ENCODE assay signal across 17 mouse cellular contexts in the genomic region with DNA sequence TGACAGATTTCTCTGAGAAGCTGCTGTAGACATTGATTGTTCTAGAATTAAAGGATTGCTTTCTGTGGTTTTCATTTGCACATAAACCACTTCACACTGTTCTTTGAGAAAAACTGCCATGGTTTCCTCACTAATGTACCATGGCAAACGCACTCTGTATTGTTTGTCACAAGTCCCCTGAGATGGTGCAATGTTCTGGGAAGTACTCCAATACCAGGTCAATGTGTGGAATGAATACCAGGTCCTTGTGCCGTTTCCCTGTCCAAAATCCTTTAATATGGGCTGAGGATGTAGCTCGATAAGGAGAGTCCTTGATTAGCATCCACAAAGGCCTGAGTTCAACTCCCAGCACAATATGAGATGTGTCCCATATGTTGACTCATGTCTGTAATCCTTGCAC.
DNase-seq lines count a peak whose midpoint lies in the region; ATAC-seq and TF ChIP-seq lines count a peak whose summit lies in the region.
"Had no signal": no experiment of that assay in that cellular context is flagged by ENCODE, and none has a peak within 500 bp of the region (broad histone marks: within the 10 kb centered on the region; RNA-seq: fewer than 3 reads in every experiment).

No protein-coding gene starts in this region.

- no peak for DNase-seq in heart, adult 2 months
- no peak for DNase-seq in heart, postnatal 14 days
- no peak for DNase-seq in liver, postnatal 0 days
- DNase-seq in adipocyte (ENCODE audit: low spot score) = peak; percentile 67
- no peak for DNase-seq in left cerebral cortex, adult 11 months (ENCODE audit: low spot score)
- DNase-seq: adrenal gland, postnatal 25 days; cerebellum, adult 2 months; cerebellum, postnatal 10 days; forebrain, postnatal 0 days; gastrocnemius, postnatal 36 days; heart, adult 18-20 months had no signal

- 42% methylated on average over 3 of the region's 3 CpGs for WGBS in heart, adult 2 months
- WGBS in liver, postnatal 0 days (ENCODE audit: insufficient replicate concordance) = 52% methylated on average over 3 of the region's 3 CpGs
- WGBS in liver, embryonic 12.5 days (ENCODE audit: insufficient replicate concordance) = 67% methylated on average over 3 of the region's 3 CpGs

- TF ChIP-seq EP300 in heart, adult 2 months (IDR thresholded peaks at IDR 0.05; ENCODE audit: insufficient read depth, low read depth, low read length) = no peak
- no peak for TF ChIP-seq EP300 in liver, postnatal 0 days (IDR thresholded peaks at IDR 0.05; ENCODE audit: low read depth)

- H3K9me3 ChIP-seq in liver, postnatal 0 days (ENCODE audit: low read length) = no peaks in the 10 kb centered on the region
- H3K9me3 ChIP-seq in liver, embryonic 12.5 days (replicated peaks) = no peaks in the 10 kb centered on the region
- H3K9me3 ChIP-seq: embryonic facial prominence, embryonic 10.5 days; forebrain, embryonic 13.5 days; heart, embryonic 12.5 days; hindbrain, embryonic 15.5 days had no signal

- intact Hi-C loops in heart, adult 2 months (cut with DNase I) = loop anchor here (5.0 kb wide), 1 partner anchor 54 kb away; no protein-coding TSS in a partner anchor
- intact Hi-C loops in heart, postnatal 14 days (cut with DNase I) = loop anchor here (5.0 kb wide), 1 partner anchor 71 kb away; no protein-coding TSS in a partner anchor

- no peaks in the 10 kb centered on the region for H3K36me3 ChIP-seq in heart, adult 2 months (ENCODE audit: control insufficient read depth, insufficient read depth, low read length)
- H3K36me3 ChIP-seq in liver, postnatal 0 days (replicated peaks; ENCODE audit: insufficient read depth, low read length) = no peaks in the 10 kb centered on the region
- no peaks in the 10 kb centered on the region for H3K36me3 ChIP-seq in liver, embryonic 12.5 days
- H3K36me3 ChIP-seq: embryonic facial prominence, embryonic 10.5 days; heart, embryonic 12.5 days; hindbrain, embryonic 15.5 days had no signal

- H3K27me3 ChIP-seq in heart, adult 2 months (ENCODE audit: control insufficient read depth, insufficient read depth, low read length) = no peaks in the 10 kb centered on the region
- no peaks in the 10 kb centered on the region for H3K27me3 ChIP-seq in liver, postnatal 0 days (ENCODE audit: insufficient read depth, low read length)
- H3K27me3 ChIP-seq in liver, embryonic 12.5 days (replicated peaks) = no peaks in the 10 kb centered on the region
- H3K27me3 ChIP-seq: forebrain, embryonic 13.5 days; heart, embryonic 12.5 days; hindbrain, embryonic 15.5 days had no signal

- H3K79me2 ChIP-seq in heart, adult 2 months (replicated peaks; ENCODE audit: control insufficient read depth, insufficient read depth, low read length) = no peaks in the 10 kb centered on the region

- peaks cover 5% of the 10 kb centered on the region for H3K4me1 ChIP-seq in heart, adult 2 months (ENCODE audit: control insufficient read depth, insufficient read depth, low read length)
- peaks cover 3% of the 10 kb centered on the region; the same call in 1 of the 2 replicates for H3K4me1 ChIP-seq in liver, postnatal 0 days (ENCODE audit: insufficient read depth)
- H3K4me1 ChIP-seq in liver, embryonic 12.5 days = no peaks in the 10 kb centered on the region
- H3K4me1 ChIP-seq: forebrain, embryonic 13.5 days; heart, embryonic 12.5 days; hindbrain, embryonic 15.5 days had no signal

- H3K4me2 ChIP-seq in liver, postnatal 0 days (ENCODE audit: low read depth, low read length) = no peak overlapping the region
- no peak overlapping the region for H3K4me2 ChIP-seq in liver, embryonic 12.5 days
- H3K4me2 ChIP-seq: forebrain, embryonic 13.5 days; heart, embryonic 12.5 days; hindbrain, embryonic 15.5 days had no signal

- peak; percentile 86 for ATAC-seq in liver, postnatal 0 days
- no peak for ATAC-seq in liver, embryonic 12.5 days
- ATAC-seq: forebrain, embryonic 13.5 days; forebrain, postnatal 0 days; intestine, embryonic 16.5 days had no signal

- no peak overlapping the region for H3K9ac ChIP-seq in heart, adult 2 months (ENCODE audit: low read depth, low read length)
- no peak overlapping the region for H3K9ac ChIP-seq in liver, postnatal 0 days (replicated peaks)
- H3K9ac ChIP-seq in liver, embryonic 12.5 days = no peak overlapping the region
- H3K9ac ChIP-seq: forebrain, embryonic 13.5 days; forebrain, postnatal 0 days; heart, embryonic 12.5 days; hindbrain, embryonic 15.5 days had no signal

- no peak for TF ChIP-seq CTCF in heart, adult 2 months (IDR thresholded peaks at IDR 0.05)
- TF ChIP-seq CTCF in liver, postnatal 0 days (IDR thresholded peaks at IDR 0.05; ENCODE audit: low read depth) = no peak

- no peak overlapping the region for H3K4me3 ChIP-seq in heart, adult 2 months
- no peak overlapping the region for H3K4me3 ChIP-seq in liver, postnatal 0 days (ENCODE audit: low read depth, low read length)
- H3K4me3 ChIP-seq in liver, embryonic 12.5 days = no peak overlapping the region
- H3K4me3 ChIP-seq: embryonic facial prominence, embryonic 10.5 days; forebrain, embryonic 13.5 days; heart, embryonic 12.5 days; hindbrain, embryonic 15.5 days had no signal

- H3K27ac ChIP-seq in heart, adult 2 months = peak overlapping the region; percentile 45
- peak overlapping the region; percentile 55 for H3K27ac ChIP-seq in liver, postnatal 0 days (ENCODE audit: low read depth)
- no peak overlapping the region for H3K27ac ChIP-seq in liver, embryonic 12.5 days
- H3K27ac ChIP-seq: embryonic facial prominence, embryonic 10.5 days; forebrain, embryonic 13.5 days; hindbrain, embryonic 15.5 days had no signal

- TF ChIP-seq POLR2A in heart, adult 2 months (IDR thresholded peaks at IDR 0.05; ENCODE audit: insufficient read depth, low read depth, low read length) = no peak
